Mouse (Mus musculus) ZHBTc4 (cell line): Measurements from ENCODE around the gene 1700056E22Rik.

ENCODE experiments used
- DNase-seq: peaks from one replicate; pipeline ENCODE4 v3.0.0-alpha.2; 2011; ENCODE audit warnings: low read depth, low spot score

Gene 1700056E22Rik

DNA sequence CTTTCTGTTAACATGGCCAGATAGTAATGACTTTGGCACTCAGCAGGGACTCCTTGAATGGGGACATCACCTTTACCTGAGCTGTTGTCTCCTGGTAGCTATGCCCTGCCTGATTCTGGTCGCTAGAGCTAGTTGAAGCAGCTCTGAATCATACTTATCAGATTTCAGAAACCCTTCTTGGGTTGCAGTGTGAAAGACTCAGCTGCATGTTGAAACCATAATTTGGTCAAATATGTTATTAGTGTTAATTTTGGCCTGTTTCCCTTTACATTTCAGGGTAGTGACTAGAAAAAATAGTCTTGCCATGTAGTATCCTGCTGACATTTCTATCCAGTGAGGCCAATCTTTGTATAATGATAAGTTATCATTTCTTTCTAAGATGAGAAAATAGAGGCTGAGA lies 17.2 kb upstream of the 1700056E22Rik start:
- no peak for DNase-seq

DNA sequence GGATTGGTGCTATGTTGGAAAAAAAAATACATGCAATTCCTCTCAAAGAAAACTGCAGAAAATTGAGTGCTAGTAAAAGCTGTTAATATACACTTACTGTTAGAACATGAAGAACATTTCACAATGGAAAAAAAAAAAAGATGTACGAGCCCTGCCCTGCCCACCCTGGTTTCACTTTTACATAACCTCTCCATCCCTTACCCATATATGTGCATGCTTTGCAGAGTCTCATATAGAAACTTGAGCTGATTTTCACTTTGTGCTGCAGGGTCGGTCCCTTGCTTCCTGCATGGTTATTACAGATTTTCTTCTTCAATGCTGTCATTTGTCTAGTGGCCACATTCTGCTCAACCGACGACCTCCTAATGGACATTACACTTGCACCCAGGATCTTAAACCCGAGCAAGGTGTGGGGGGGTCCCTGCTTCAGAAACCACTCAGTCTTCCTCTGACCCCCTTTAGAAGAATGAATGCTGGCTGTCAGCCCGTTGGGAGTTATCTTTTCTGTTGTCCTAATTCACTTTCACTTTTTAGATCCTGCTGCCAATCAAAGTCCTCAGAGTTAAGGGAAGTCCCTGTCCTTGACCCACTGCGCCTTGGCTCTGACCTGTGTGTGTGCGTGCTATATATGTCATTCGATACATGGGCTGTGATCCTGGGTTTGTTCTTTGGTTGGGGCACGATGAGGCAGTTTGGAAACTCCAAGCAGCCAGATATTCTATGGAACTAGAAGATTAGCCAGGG lies 14.7 kb upstream of the 1700056E22Rik start:
- DNase-seq = no peak

DNA sequence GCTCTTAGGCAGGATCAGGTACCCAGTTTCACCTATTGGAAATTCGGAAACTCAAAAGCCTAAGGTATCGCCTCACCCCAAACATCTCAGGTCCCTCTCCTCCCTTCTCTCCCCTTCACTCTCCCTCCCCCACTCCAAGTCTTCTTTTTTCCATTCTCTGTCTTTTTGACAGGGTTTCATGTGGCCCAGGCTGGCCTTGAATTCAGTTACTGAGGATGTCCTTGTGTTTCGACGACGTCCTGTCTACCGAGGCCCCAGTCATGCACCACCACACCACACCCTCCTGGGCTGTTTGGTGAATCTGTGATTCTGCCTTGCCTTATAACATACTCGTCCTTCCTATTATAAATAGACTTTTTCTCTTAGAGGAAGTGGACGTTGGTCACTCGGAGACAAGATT lies 13.7 kb upstream of the 1700056E22Rik start:
- DNase-seq = no peak

DNA sequence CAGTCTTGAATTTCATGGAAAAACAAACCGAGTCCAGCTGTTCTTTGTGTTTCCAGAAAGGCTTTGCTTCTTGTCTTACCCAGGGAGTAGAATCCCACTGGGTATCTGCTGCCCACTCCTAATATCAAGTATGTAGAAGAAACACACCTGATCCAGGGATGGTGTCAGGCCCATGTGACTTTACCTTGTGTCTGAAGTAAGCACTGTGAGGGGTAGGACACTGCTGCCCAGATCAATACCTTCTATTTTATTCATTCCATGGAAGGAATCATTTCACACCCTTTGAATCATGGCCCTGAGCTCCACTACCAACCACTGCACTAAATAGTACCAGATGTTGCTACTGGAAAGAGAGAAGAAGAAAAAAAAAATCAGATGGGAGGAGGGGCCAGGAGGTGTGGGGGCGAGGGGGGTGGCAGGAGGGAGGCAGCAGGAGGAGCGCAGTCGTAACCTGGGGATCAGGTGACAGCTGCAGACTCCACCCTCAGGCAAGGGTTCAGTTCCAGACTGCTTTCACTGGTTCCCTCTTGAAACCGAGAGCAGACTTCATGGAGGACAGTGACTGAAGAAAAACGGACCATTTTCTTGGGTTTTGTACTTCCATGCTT lies 12.1 kb upstream of the 1700056E22Rik start:
- peak; percentile 35 for DNase-seq

DNA sequence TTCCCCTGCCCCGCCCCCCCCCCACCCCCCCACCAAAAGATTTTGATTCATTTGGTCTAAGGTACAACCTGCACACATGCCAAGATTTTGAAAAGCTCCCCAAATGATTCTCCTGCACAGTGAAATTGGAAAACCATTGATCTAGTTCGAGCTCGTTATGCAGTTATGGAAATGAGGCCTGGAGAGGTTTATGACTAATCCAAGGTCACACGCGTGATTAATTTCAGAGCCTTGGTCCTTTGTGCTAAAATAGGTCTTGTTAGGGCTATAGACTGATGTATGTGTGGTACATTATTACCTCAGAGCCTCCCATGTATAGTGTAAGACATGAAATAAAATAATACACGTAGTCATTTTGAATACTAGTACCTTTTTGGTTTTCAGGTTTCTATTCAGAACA lies 9.3 kb upstream of the 1700056E22Rik start:
- no peak for DNase-seq

DNA sequence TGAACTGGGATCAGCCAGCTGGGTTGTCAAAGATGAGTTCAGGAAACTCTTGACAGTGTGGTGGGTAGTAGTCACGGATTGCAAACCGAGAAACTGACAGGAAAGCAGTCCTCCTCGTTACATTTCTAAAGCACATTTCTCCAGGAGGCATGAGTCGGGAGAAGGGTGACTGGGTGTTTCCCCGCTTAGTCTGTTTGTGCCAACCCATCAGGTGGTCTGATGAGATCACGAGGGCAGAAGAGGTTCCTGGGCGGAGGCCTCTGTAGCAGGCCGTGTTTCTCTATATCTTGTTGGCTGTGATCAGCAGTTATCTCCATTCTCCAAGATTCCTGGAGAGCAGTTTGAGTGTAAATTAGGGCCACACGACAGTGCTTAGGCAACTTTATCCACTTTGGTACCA lies 8.6 kb upstream of the 1700056E22Rik start:
- DNase-seq = peak; percentile 55

DNA sequence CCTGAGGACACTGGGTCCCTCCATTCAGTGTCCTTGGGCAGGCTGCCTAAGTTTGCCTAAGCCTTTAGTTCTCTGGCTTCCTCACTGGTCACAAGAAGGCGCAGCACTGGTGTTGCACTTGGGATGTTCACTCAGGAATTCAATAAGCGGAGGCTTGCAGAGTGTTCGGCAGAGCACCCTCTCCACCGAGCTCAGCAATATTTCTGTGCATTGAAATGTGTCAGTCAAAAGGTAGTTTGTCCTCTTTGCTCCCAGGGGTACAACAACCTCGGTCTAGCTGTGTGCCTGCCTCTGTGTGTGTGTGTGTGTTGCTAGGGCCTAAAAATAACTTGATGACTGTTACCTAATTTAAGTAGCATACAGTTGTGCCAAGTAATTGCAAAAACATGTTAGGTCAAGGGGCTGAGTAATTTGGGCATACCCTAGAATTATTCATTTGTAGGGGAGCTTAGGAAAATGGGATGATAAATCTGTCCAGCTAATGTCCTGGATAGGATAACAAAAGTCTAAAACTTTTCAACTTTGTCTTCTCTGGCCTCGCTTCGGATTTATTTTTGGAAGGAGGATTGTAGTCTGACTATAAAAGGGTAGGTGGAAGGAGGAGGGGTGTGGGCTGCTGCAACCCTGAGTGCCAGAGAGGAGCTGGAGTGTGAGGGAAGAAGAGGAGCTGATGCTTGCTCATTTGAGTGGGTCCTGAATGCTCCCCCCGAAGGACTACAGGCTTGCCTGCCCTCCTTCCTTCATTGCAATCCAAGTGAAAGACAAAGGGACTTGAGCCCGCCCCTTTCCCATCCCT lies 7.9 kb upstream of the 1700056E22Rik start:
- no peak for DNase-seq

DNA sequence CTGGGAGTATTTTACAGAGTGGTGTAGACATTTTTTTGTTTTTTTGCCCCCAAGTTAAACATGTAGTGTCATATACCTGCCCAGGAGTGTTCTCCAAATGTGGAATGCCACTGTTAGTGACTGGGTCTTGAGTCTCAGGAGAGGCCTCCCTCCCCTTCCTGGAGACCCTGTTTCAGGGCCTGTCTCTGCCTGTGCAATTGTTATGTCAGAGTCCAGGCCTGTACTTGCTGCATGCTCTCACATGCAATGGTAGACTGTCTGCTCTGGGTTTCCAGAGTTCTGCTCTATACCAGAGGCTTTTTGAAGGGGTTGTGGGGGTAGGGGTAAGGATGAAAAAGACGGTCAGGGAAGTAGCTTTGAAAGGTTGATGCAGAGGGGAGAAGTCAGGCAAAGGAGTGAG lies 6.8 kb upstream of the 1700056E22Rik start:
- no peak for DNase-seq

DNA sequence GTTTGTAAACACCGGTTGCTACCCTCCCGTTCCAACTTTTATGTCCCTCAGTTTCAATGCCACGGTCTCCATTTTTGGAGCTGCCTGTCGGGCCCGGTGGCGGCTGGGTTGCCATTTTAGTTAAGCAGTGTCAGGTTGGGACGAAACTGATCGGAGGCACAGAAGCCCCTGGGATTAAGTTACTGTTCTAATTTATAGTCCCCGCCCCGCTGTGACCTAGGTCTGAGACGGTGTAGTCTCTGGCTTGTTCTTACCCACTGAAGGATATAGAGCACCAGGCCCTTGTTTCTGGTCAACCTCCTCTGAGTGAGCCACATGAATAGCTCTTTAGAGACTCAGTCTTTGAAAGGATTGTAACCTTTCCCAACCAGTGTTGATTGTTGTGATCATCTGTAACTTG lies 6.1 kb upstream of the 1700056E22Rik start:
- DNase-seq = no peak

DNA sequence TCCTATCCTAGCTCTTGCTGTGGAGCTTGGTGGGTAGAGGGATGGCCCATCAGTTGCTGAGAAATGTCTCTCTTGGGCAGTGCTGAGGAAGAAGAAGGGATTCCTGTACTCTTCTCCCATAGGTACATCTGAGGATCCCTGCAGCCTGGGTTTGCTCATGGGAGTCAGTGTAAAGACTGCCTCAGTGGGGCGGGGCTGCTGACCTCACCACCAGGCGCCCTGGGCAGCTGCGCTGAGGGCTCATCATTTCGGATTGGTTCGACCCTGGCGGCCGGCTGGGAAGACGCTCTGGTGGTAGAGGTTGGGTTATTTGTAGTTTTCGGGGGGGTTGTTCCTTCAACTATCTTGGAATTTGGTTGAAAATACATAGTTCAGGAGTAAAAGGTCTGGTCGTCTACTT lies 5.2 kb upstream of the 1700056E22Rik start:
- DNase-seq = no peak

DNA sequence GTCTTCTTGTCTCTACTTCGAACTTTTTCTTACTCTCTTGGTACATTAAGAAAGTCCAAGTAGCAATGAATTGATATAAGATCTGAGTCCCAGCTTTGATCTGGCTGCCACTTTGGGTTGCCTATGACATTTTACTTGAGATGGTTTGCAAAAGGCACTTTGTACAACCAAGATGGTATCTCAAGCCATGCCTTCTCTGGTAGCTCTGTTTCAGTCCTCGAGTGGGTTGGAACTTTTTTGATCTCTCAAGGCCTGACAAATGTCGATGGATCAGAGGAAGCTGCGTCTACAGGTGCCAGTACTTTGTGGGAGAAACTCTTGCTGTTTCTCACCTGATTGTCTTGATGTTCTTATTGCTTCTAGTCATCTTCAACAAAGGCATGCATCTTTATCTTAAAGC lies 3.7 kb upstream of the 1700056E22Rik start:
- DNase-seq = no peak

DNA sequence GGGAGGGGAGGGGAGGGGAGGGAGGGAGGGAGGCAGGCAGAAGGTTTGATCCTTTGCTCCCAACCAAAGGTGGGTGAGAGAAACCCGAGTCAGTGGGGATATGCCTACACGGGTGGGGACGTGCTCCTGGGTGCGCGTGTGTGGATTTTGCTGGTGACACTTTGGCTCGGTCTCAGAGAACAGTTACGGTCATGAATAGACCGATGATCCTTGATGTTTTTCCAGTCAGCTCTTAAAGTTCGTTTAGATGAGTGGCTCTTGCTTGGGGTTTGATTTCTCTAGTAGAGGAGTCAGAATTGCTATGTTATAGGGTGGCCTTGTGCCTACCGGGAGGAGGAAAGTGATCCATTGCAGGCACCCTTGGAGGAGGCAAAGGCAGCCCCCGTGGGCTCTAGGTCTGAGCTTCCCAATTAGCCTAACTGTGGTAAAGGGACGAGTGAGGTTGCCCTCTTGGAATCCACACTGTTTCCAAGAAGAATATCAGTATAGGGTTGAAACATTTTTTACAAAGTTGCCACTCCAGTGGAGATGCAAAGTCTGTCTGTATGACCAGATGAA lies 1.3 kb upstream of the 1700056E22Rik start:
- DNase-seq = no peak

DNA sequence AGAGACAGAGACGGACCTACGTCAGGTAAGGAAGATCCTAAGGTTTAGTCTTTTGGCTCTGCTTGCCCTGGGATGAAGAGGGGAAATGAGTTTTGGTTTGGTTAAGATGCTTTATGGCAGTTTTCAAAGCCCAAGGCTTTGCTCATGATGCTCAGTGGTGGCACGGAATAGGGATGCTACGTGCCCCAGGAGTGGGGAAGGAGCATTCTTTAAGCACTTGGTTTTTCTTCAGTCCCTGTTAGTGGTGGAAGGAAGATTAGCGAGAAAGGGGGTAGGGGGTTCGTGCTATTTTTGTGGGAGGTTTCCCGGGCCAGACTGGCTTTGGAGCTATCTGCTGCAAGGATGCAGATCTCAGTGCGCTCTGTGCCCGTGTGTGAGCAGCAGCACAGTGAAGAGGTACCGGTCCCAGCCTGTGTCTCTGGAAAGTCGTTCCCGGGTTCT lies 660 bp upstream of the 1700056E22Rik start:
- DNase-seq = no peak

DNA sequence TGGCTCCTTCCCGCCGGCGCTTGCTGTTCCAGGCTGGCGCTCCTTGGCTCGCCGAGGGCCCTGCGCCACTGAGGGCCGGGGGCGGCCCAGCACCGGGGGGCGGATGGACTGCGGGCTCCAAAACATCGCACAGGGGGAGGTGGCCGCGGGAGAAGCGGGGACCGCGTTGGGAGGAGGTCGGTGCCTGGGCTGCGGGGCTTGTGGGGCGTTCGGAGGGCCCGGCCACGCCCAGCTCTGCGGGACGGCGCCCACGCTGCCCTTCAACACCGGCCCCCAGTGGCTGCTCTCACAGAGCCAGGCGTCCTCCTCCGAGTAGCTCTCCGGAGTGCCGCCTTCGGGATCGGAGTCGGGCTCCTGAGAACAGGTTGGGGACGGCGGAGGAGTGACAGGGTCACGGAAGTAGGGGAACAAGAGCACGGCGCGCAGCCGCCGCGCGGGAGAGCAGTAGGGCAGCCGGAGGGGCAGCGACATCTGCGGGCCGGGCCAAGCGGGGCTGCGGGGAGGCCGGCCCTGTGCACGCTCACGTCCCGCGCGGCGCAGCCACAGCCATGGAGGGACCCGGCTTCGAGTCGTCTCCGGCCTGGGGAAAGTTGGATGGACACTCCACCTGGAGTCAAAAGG lies 601 bp downstream of the 1700056E22Rik start:
- no peak for DNase-seq

DNA sequence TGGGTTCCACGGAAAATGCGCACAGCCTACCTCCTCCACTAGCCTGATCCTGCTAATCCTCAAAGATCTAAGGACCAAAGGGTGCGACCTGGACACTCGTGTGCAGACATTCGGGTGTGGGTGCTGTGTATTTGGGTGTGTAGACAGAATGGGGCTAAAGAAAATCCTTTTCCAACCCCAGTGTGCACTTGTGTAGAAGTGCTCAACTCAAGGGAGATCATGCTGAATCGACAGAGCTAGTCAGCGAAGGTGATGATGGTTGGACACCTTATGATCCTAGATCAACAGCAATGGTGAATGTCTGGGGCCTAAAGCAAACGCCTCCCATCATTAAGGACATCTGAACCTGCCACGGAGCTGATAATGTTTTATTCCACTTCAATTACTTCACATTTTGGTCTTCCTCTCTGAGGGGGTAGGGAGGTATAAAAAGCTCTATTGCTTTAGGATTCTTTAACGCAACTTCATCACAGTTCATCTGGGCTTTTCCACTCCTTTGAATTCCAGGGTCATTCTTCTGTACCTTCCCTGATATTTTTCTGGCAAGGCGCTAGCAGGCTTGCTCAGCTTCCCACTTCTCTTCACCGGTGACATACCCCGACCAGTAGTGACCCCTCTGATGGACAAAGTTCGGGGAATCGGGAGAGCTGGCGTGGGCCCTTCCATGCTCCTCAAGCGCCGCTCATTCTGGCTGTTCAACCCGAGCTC lies 1.3 kb downstream of the 1700056E22Rik start:
- DNase-seq = no peak

DNA sequence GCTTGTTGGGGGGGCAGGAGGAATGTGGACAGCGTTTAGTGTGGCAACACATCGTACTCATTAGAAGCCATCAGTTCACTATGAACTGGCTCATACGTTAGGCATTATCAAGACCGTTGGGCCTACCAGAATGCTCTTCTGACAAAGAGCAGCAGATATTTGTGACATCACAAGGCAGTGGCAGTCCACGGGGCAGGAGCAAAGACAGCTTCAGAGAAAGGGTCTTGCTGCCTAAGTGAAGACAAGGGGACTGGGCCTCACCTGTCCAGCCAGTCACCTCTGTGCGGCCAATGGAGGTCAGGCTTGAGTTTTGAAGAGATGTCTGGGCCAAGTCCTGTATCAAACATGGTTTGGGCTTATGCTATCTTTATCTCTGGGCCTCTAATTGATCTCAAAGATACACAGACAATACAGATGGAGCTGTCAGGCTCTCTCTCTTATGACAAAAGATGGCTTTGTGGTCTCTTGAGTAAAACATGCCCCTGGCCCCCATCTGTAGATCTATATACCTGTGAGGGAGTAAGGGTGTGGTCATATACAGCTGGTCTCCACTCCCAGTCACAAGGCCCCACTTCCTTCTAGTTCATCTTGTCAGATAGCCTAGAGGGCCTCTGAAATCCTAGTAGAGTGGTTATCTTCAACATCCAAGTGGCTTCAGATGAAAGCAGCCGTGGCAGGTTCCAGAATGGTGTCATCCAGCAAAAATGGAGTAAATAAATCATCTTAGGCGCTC lies 3.9 kb downstream of the 1700056E22Rik start:
- DNase-seq = no peak

DNA sequence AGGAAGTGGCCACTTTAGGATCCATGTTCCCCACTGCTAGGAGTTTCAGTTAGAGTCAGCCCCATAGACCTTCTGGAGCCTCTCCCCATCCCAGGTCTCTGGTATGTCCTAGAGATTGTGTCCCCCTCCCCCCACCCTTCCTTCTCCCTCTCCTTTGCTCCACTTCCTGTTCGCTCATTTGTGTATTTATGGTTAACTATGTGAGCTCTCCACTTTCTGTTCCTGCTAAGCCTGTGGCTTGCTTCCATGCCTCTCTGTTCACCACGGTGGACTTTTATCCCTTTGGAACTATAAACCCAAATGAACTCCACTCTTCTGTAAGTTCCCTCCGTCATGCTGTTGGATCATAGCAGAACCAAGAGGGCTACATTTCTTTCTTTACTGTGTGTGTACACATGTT lies 7.1 kb downstream of the 1700056E22Rik start:
- no peak for DNase-seq

DNA sequence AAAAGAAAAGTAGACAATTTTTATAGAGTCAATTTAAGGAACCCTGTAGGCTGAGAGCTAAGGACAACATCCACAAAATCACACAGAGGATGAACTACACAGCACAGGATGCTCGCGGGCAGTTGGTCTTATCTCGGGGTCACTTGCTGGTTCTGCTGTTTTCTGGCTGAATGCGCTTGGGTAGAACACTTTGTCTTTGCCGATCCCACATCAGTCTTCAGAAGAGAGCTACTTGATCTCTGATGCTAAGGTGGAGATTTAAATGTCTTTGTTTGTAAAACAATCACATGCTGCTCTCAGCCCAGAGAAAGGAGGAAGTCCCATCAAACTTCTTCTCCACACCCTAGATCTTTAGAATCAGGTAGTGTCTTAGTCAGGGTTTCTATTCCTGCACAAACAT lies 9.0 kb downstream of the 1700056E22Rik start:
- DNase-seq = peak; percentile 76

DNA sequence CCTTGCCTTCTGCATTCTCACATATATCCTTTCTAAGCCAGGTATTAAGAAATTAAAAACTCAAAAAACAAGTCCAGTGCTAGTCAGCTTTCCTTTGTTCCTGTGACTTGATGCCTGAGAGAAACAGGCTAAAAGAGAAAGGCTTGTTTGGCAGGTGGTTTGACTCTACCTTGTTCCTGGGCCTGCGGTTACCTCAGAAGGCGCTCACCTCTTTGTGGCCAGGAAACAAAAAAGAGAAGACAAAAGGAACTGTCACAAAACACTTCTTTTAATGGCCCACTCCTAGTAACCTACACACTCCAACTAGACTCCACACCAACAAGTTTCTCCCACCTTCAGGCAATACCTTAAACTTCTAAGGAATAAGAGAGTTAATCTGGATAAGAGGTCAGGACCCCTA lies 9.5 kb downstream of the 1700056E22Rik start:
- DNase-seq = no peak

DNA sequence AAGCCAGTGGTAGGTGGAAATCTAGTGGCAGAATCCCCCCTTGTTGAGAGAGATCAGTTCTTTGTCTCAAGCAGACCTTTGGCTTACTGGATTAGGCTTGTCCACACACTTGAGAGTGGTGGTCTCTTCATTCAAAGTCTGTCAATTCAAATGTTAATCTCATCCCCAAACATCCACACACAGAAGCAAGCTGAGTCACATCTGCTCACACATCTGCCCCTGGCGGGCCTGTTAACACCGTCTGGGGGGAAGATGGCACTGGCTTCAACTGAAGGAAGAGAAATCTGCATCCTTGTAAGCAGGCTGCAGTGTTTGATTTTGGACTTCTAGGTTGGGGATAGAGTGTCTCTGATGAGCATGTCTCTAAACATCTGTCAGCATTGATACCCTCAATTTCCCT lies 10.1 kb downstream of the 1700056E22Rik start:
- peak; percentile 41 for DNase-seq

DNA sequence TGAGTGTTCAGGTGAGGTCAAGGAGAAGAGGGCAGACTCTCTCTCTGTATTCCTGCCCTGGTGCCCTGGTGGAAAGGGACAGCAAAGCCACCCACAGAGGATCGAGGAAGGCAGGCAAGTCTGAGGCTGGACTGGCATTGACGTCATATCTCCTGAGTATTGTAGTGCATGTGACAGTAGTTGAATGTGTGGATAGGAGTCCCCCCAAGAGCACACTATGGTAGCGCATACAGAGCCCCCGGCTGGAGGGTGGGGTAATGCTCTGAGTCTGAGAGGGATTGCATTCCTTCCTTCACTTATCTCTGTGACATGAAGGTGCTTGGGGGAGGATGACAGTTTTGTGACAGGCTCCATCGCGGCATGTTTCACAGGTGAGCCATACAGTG lies 14.4 kb downstream of the 1700056E22Rik start:
- peak; percentile 25 for DNase-seq
